Mouse (Mus musculus) CH12.LX (cell line): Measurements from ENCODE around the gene Utp14b. TPM values are rescaled to one million over a fixed set of nuclear protein-coding genes. Genes with fewer than 3 reads are reported as not detected.

Source experiments
- DNase-seq: peaks from one replicate; pipeline ENCODE4 v3.0.0-alpha.2; 2013; ENCODE audit errors: extremely low read depth
- H3K27ac ChIP-seq: 2 replicates; pipeline ENCODE4 v1.5.1; 2012; ENCODE audit warnings: low read depth, mild to moderate bottlenecking, control low read depth, moderate library complexity; ENCODE audit not compliant: insufficient read depth
- H3K27me3 ChIP-seq: replicated peaks from 2 replicates; pipeline ENCODE3; 2012; ENCODE audit warnings: inconsistent platforms
- H3K36me3 ChIP-seq, 2 experiments: replicated peaks in 1 of 2; 2 replicates each; pipeline versions ENCODE3 to v1.6.1; 2012; ENCODE audit warnings: inconsistent platforms in 1 of 2, low read length in 1 of 2, mild to moderate bottlenecking in 1 of 2, mixed read lengths in 1 of 2, moderate library complexity in 1 of 2; ENCODE audit not compliant: control insufficient read depth in 1 of 2, insufficient read depth in 1 of 2
- H3K4me1 ChIP-seq, 2 experiments: 2 replicates each; pipeline ENCODE4 v1.6.1; 2012; ENCODE audit warnings: inconsistent platforms in 1 of 2, moderate library complexity in 1 of 2; ENCODE audit not compliant: insufficient read depth in 2 of 2, control insufficient read depth in 1 of 2
- H3K4me2 ChIP-seq: 2 replicates; pipeline ENCODE4 v1.6.1; 2012; ENCODE audit warnings: low read depth, mild to moderate bottlenecking, control low read depth; ENCODE audit not compliant: poor library complexity, insufficient read depth, severe bottlenecking
- H3K4me3 ChIP-seq, 3 experiments: fragments of 150-350 bp in 1 of 3; sonication (generic) in 1 of 3; replicated peaks in 1 of 3; 2 replicates each; pipeline versions ENCODE3 to v1.5.1; 2011 to 2012; ENCODE audit warnings: low read depth in 2 of 3, low read length in 2 of 3, mild to moderate bottlenecking in 2 of 3, moderate library complexity in 2 of 3, control low read depth in 1 of 3, improper control_type of control experiment in 1 of 3, inconsistent platforms in 1 of 3, mixed read lengths in 1 of 3; ENCODE audit not compliant: poor library complexity in 1 of 3
- H3K79me2 ChIP-seq: replicated peaks from 2 replicates; pipeline ENCODE4 v1.6.1; 2012; ENCODE audit warnings: mild to moderate bottlenecking, moderate library complexity; ENCODE audit not compliant: control insufficient read depth, poor library complexity, insufficient read depth, severe bottlenecking; ENCODE audit errors: extremely low read depth
- H3K9ac ChIP-seq: 2 replicates; pipeline ENCODE4 v1.6.1; 2012; ENCODE audit warnings: low read depth, mild to moderate bottlenecking, control low read depth, moderate library complexity; ENCODE audit not compliant: insufficient read depth
- H3K9me3 ChIP-seq: replicated peaks from 2 replicates; pipeline ENCODE3; 2012; ENCODE audit warnings: low read length, inconsistent platforms, mixed read lengths
- CHD1 ChIP-seq: IDR thresholded peaks from 2 replicates; pipeline ENCODE4 v1.6.1; 2012; ENCODE audit warnings: low read depth, low read length, improper control_type of control experiment, inconsistent platforms
- CTCF ChIP-seq, 2 experiments: IDR thresholded peaks in 1 of 2; conservative IDR thresholded peaks in 1 of 2; 2 replicates each; pipeline ENCODE4 v1.5.1; 2011 to 2012; ENCODE audit warnings: low read depth in 2 of 2, low read length in 2 of 2, improper control_type of control experiment in 1 of 2, inconsistent platforms in 1 of 2, mild to moderate bottlenecking in 1 of 2, moderate library complexity in 1 of 2
- E2F4 ChIP-seq: IDR thresholded peaks from 2 replicates; pipeline ENCODE4 v1.6.1; 2011; ENCODE audit warnings: low read depth, low read length, improper control_type of control experiment; ENCODE audit not compliant: insufficient replicate concordance
- ELF1 ChIP-seq: IDR thresholded peaks from 2 replicates; pipeline ENCODE4 v1.6.1; 2014; ENCODE audit warnings: low read depth, mild to moderate bottlenecking, inconsistent platforms, low read length, improper control_type of control experiment
- EP300 ChIP-seq: IDR thresholded peaks from 2 replicates; pipeline ENCODE4 v1.6.1; 2011; ENCODE audit warnings: low read length, improper control_type of control experiment
- HCFC1 ChIP-seq: IDR thresholded peaks from 2 replicates; pipeline ENCODE4 v1.6.1; 2012; ENCODE audit warnings: low read depth, mild to moderate bottlenecking, inconsistent platforms, low read length, improper control_type of control experiment
- JUN ChIP-seq: IDR thresholded peaks from 2 replicates; pipeline ENCODE4 v1.6.1; 2011; ENCODE audit warnings: low read depth, mild to moderate bottlenecking, low read length, improper control_type of control experiment, moderate library complexity; ENCODE audit not compliant: insufficient read depth
- KAT2A ChIP-seq: IDR thresholded peaks from 2 replicates; pipeline ENCODE4 v1.6.1; 2012; ENCODE audit warnings: low read length, improper control_type of control experiment, inconsistent platforms; ENCODE audit not compliant: insufficient replicate concordance
- MAX ChIP-seq: IDR thresholded peaks from 2 replicates; pipeline ENCODE4 v1.6.1; 2011; ENCODE audit warnings: low read length, improper control_type of control experiment
- MEF2A ChIP-seq: IDR thresholded peaks from 2 replicates; pipeline ENCODE4 v1.6.1; 2014; ENCODE audit warnings: low read depth, mild to moderate bottlenecking, inconsistent platforms, low read length, improper control_type of control experiment, borderline replicate concordance
- MXI1 ChIP-seq: IDR thresholded peaks from 2 replicates; pipeline ENCODE4 v1.6.1; 2011; ENCODE audit warnings: mild to moderate bottlenecking, low read depth, low read length, improper control_type of control experiment
- MYC ChIP-seq: IDR thresholded peaks from 2 replicates; pipeline ENCODE4 v1.6.1; 2011; ENCODE audit warnings: low read depth, mild to moderate bottlenecking, improper control_type of control experiment, low read length
- NRF1 ChIP-seq: IDR thresholded peaks from 2 replicates; pipeline ENCODE4 v1.6.1; 2014; ENCODE audit warnings: low read depth, mild to moderate bottlenecking, inconsistent platforms, low read length, improper control_type of control experiment, moderate library complexity
- POLR2A ChIP-seq: IDR thresholded peaks from 2 replicates; pipeline ENCODE4 v1.6.1; 2011; ENCODE audit warnings: low read depth, mild to moderate bottlenecking, improper control_type of control experiment, low read length
- RAD21 ChIP-seq: IDR thresholded peaks from 2 replicates; pipeline ENCODE4 v1.6.1; 2011; ENCODE audit warnings: low read depth, mild to moderate bottlenecking, low read length, improper control_type of control experiment, moderate library complexity
- RCOR1 ChIP-seq: conservative IDR thresholded peaks from 2 replicates; pipeline ENCODE4 v1.6.1; 2012; ENCODE audit warnings: low read depth, mild to moderate bottlenecking, inconsistent platforms, low read length, improper control_type of control experiment
- SIN3A ChIP-seq: IDR thresholded peaks from 2 replicates; pipeline ENCODE4 v1.6.1; 2012; ENCODE audit warnings: low read length, improper control_type of control experiment, inconsistent platforms
- SMC3 ChIP-seq: IDR thresholded peaks from 2 replicates; pipeline ENCODE4 v1.6.1; 2011; ENCODE audit warnings: low read depth, low read length, improper control_type of control experiment
- TBP ChIP-seq: conservative IDR thresholded peaks from 2 replicates; pipeline ENCODE4 v1.6.1; 2011; ENCODE audit warnings: low read depth, low read length, improper control_type of control experiment
- USF2 ChIP-seq: conservative IDR thresholded peaks from 2 replicates; pipeline ENCODE4 v1.6.1; 2011; ENCODE audit warnings: low read depth, low read length, improper control_type of control experiment
- ZC3H11A ChIP-seq: IDR thresholded peaks from 2 replicates; pipeline ENCODE4 v1.6.1; 2012; ENCODE audit warnings: low read depth, mild to moderate bottlenecking, inconsistent platforms, low read length, improper control_type of control experiment
- ZKSCAN1 ChIP-seq: IDR thresholded peaks from 2 replicates; pipeline ENCODE4 v1.6.1; 2012; ENCODE audit warnings: low read depth, inconsistent platforms, low read length, improper control_type of control experiment, borderline replicate concordance
- ZMIZ1 ChIP-seq: IDR thresholded peaks from 2 replicates; pipeline ENCODE4 v1.6.1; 2012; ENCODE audit warnings: low read depth, mild to moderate bottlenecking, inconsistent platforms, low read length, improper control_type of control experiment
- dilution Hi-C: fragments of 300-500 bp; cut with MboI; formaldehyde crosslinking; loops from 2 replicates; pipeline ENCODE4 v1.14.3; 2020; ENCODE audit warnings: low sequenced_read_pairs; ENCODE audit not compliant: extremely low pct_unique_long_range_greater_than_20kb, extremely low pct_ligation_motif_present
- in situ Hi-C: fragments of 300-500 bp; cut with MboI; formaldehyde crosslinking; loops from 3 replicates; pipeline ENCODE4 v1.14.3; 2019; ENCODE audit warnings: low sequenced_read_pairs, low pct_ligation_motif_present, low pct_unique_long_range_greater_than_20kb, mixed read lengths
- polyA plus RNA-seq: library from polyadenylated mRNA; unstranded; fragments of >175 nt; gene quantifications from 2 replicates; pipeline ENCODE4 v1.2.1, GENCODE M21; 2012; ENCODE audit warnings: low read depth; ENCODE audit not compliant: insufficient read length
- total RNA-seq, 2 experiments: library from RNA; depleted of rRNA; stranded (reverse); fragments of 300-350 nt in 1 of 2; fragments of >200 nt in 1 of 2; gene quantifications; 2 replicates each; pipeline ENCODE4 v1.2.3; 2012 to 2014

Utp14b gene
- total and polyA plus RNA-seq, 3 experiments = 6.9 to 13.0 (median 10.4) TPM

DNA sequence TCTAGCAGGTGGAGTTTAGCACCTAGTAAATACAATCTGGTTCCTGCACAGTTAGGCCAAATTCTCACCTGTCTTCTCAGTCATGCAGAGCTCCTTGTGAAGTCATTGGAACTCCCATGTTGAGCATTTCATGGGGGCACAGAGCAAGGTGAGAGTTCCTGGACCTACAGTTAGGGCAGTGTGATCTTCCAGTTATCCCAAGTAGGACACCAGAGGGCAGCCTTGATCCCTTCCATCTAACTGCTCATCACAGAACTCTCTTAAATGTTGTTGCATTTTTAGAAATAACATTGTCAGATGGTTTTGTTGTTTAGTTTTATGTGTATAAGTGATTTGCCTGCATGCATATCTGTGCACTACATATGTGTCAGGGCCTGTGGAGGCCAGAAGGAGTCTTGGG is 29.0 kb downstream of the Utp14b start:
- no peak for TF ChIP-seq ELF1
- TF ChIP-seq ZKSCAN1 = no peak
- TF ChIP-seq CTCF (conservative IDR thresholded peaks at IDR 0.05 in 1 of 2, IDR thresholded peaks at IDR 0.05 in 1 of 2; ENCODE audit: low read depth in 2 of 2, low read length in 2 of 2) = peak; percentile 17 to 59; a peak in 2 of 4 replicates
- peak; percentile 25 for TF ChIP-seq RAD21
- peak; percentile 33 for TF ChIP-seq SMC3
- H3K36me3 ChIP-seq = peaks cover 2 to 26% of the 10 kb centered on the region in 2 experiments

DNA sequence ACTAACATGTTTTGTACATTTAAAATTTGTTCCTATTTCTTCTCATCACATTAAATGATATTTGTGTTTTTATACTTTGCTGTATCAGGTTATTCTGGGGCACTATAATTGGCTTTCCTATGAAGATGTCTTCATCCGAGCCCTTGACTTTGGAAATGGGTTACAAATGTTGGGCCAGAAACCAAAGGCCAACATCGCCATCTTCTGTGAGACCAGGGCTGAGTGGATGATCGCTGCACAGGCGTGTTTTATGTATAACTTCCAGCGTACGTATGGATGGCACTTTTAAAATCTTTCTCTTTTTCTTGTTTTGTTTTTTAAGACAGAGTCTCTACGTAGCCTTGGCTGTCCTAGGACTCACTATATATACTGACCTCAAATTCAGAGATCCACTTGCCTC is 30.3 kb downstream of the Utp14b start:
- Histone ChIP-seq H3K9ac (no peak overlapping the region), H3K4me2 (no peak overlapping the region), H3K4me1 (peaks cover 0 to 21% of the 10 kb centered on the region in 2 experiments; a peak in 2 of 4 replicates), H3K79me2 (no peaks in the 10 kb centered on the region), H3K36me3 (peaks cover 4 to 34% of the 10 kb centered on the region in 2 experiments), H3K9me3 (no peaks in the 10 kb centered on the region), H3K27me3 (no peaks in the 10 kb centered on the region), H3K4me3 (no peak overlapping the region), H3K27ac (no peak overlapping the region)
- no peak for DNase-seq
- in situ Hi-C loops = loop anchor here (5.0 kb wide), 1 partner anchor 156 kb away; no protein-coding TSS in a partner anchor
- TF ChIP-seq E2F4 (no peak), NRF1 (no peak), CTCF (conservative IDR thresholded peaks at IDR 0.05 in 1 of 2, IDR thresholded peaks at IDR 0.05 in 1 of 2; ENCODE audit: low read depth in 2 of 2, low read length in 2 of 2) (peak in 1 of 2 experiments; percentile 43; a peak in 2 of 4 replicates), RAD21 (peak; percentile 25), JUN (no peak), POLR2A (no peak), ZMIZ1 (no peak)
- dilution Hi-C loops = no loop called here

More for the DNA sequence above, 29.0 kb downstream of the Utp14b start:
- Histone ChIP-seq H3K9me3 (no peaks in the 10 kb centered on the region), H3K79me2 (no peaks in the 10 kb centered on the region), H3K4me1 (peaks cover 3 to 22% of the 10 kb centered on the region in 2 experiments; a peak in 3 of 4 replicates), H3K4me3 (no peak overlapping the region), H3K27me3 (no peaks in the 10 kb centered on the region), H3K9ac (no peak overlapping the region), H3K27ac (no peak overlapping the region), H3K4me2 (no peak overlapping the region)
- peak; percentile 26 for DNase-seq
- dilution Hi-C loops = no loop called here
- in situ Hi-C loops = loop anchor here (5.0 kb wide), 1 partner anchor 155 kb away; no protein-coding TSS in a partner anchor

DNA sequence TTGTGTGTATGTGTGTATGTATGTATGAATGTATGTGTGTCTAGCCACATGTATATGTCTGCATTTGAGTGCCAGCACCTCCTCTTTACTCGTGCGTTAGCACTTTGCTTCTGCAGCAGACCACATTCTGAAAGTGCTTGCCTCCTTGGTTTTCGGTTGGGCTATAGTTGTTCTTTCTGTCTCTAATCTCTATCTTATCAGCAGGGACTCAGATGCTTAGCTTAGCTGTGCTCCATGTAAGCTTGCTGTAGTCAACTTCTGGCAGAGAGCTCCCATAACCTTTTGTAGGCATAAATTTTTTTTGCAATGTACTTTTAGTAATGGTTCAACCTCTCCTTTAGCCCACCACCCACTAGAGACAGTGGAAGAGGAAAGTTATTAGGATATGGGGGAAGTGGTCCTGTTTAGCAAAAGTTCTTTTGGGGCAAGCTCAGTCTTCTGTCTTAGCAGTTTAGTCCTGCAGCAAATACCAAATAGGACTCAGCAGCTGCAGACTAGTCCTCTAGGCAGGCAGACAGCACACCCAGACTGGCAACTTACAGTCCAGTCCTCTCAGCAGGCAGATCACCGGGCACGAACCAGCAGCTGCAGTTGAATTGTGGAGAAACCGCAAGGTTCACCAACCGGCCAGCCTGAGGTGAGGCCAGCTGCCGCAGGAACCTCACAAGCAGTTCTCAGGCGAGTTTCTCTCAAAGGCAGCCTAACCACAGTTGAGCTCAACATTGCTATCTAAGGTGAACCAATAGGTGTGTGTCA is 36.8 kb downstream of the Utp14b start:
- dilution Hi-C loops = no loop called here

More for the DNA sequence above, 36.8 kb downstream of the Utp14b start:
- Histone ChIP-seq H3K36me3 (peaks cover 17 to 79% of the 10 kb centered on the region in 2 experiments), H3K27me3 (no peaks in the 10 kb centered on the region), H3K4me3 (no peak overlapping the region), H3K79me2 (no peaks in the 10 kb centered on the region), H3K27ac (no peak overlapping the region), H3K9me3 (no peaks in the 10 kb centered on the region), H3K4me2 (no peak overlapping the region), H3K4me1 (peaks cover 0 to 17% of the 10 kb centered on the region in 2 experiments; a peak in 2 of 4 replicates), H3K9ac (no peak overlapping the region)
- no peak for DNase-seq
- TF ChIP-seq EP300 = no peak
- no peak for TF ChIP-seq USF2
- no peak for TF ChIP-seq ZC3H11A
- no peak for TF ChIP-seq MXI1
- no peak for TF ChIP-seq CHD1
- no peak for TF ChIP-seq KAT2A
- no peak for TF ChIP-seq HCFC1
- no peak for TF ChIP-seq MEF2A
- TF ChIP-seq MAX = no peak
- TF ChIP-seq TBP = no peak
- TF ChIP-seq RCOR1 = no peak
- no peak for TF ChIP-seq SIN3A
- no peak for TF ChIP-seq MYC
- TF ChIP-seq SMC3 = no peak
- in situ Hi-C loops = no loop called here
